Mouse (Mus musculus): ENCODE data around the gene Kif6. TPM values are rescaled to one million over a fixed set of nuclear protein-coding genes. Genes with fewer than 3 reads are reported as not detected.

Gene Kif6
- polyA plus RNA-seq, 1 experiment from 2014 or later = 1.5 TPM

GRCm38 (mm10) chr17:49927611-49928010 lies 312.7 kb downstream of the Kif6 start:
- no peak for DNase-seq (ENCODE audit: low spot score)
- no peaks in the 10 kb centered on the region for H3K4me1 ChIP-seq (ENCODE audit: insufficient read depth, low read depth, low read length)
- no peaks in the 10 kb centered on the region for H3K27me3 ChIP-seq (replicated peaks; ENCODE audit: insufficient read depth, low read length)
- H3K9me3 ChIP-seq (ENCODE audit: low read length) = no peaks in the 10 kb centered on the region
- no peak for ATAC-seq
- no peak overlapping the region for H3K27ac ChIP-seq (ENCODE audit: low read length)
- WGBS = 73% methylated on average over 2 of the region's 2 CpGs
- no peak overlapping the region for H3K4me2 ChIP-seq (replicated peaks; ENCODE audit: low read depth, low read length)
- H3K4me3 ChIP-seq (ENCODE audit: low read depth, low read length) = no peak overlapping the region
- H3K9ac ChIP-seq (replicated peaks; ENCODE audit: low read depth) = no peak overlapping the region
- TF ChIP-seq CTCF (IDR thresholded peaks at IDR 0.05) (no peak), EP300 (IDR thresholded peaks at IDR 0.05) (no peak)
- H3K36me3 ChIP-seq (ENCODE audit: insufficient read depth, low read length) = no peaks in the 10 kb centered on the region

GRCm38 (mm10) chr17:49933806-49934205 lies 318.9 kb downstream of the Kif6 start:
- WGBS = 53% methylated on average over 3 of the region's 3 CpGs
- Histone ChIP-seq H3K27me3 (replicated peaks; ENCODE audit: insufficient read depth, low read length) (no peaks in the 10 kb centered on the region), H3K9ac (replicated peaks; ENCODE audit: low read depth) (no peak overlapping the region), H3K36me3 (ENCODE audit: insufficient read depth, low read length) (no peaks in the 10 kb centered on the region), H3K9me3 (ENCODE audit: low read length) (no peaks in the 10 kb centered on the region), H3K4me3 (ENCODE audit: low read depth, low read length) (no peak overlapping the region), H3K4me2 (replicated peaks; ENCODE audit: low read depth, low read length) (no peak overlapping the region), H3K4me1 (ENCODE audit: insufficient read depth, low read depth, low read length) (no peaks in the 10 kb centered on the region), H3K27ac (ENCODE audit: low read length) (no peak overlapping the region)
- ATAC-seq (no peak), DNase-seq (ENCODE audit: low spot score) (no peak)
- TF ChIP-seq EP300 (IDR thresholded peaks at IDR 0.05) (no peak), CTCF (IDR thresholded peaks at IDR 0.05) (no peak)

- Histone ChIP-seq H3K36me3 (ENCODE audit: insufficient read depth, low read length) (no peaks in the 10 kb centered on the region), H3K4me3 (ENCODE audit: low read depth, low read length) (no peak overlapping the region), H3K9ac (replicated peaks; ENCODE audit: low read depth) (no peak overlapping the region), H3K27ac (ENCODE audit: low read length) (no peak overlapping the region), H3K27me3 (replicated peaks; ENCODE audit: insufficient read depth, low read length) (no peaks in the 10 kb centered on the region), H3K4me1 (ENCODE audit: insufficient read depth, low read depth, low read length) (no peaks in the 10 kb centered on the region), H3K4me2 (replicated peaks; ENCODE audit: low read depth, low read length) (no peak overlapping the region), H3K9me3 (ENCODE audit: low read length) (no peaks in the 10 kb centered on the region)
- TF ChIP-seq EP300 (IDR thresholded peaks at IDR 0.05) = no peak
- TF ChIP-seq CTCF (IDR thresholded peaks at IDR 0.05) = no peak
- WGBS = 47% methylated on average over 4 of the region's 4 CpGs
- DNase-seq (ENCODE audit: low spot score) (no peak), ATAC-seq (no peak)
These were observed 319.6 kb downstream of the Kif6 start for GRCm38 (mm10) chr17:49934586-49934985.

- no peak overlapping the region for H3K9ac ChIP-seq (replicated peaks; ENCODE audit: low read depth)
- no peak overlapping the region for H3K4me2 ChIP-seq (replicated peaks; ENCODE audit: low read depth, low read length)
- H3K4me3 ChIP-seq (ENCODE audit: low read depth, low read length) = no peak overlapping the region
- H3K36me3 ChIP-seq (ENCODE audit: insufficient read depth, low read length) = no peaks in the 10 kb centered on the region
- peak; percentile 76 for DNase-seq (ENCODE audit: low spot score)
- peak; percentile 53 for ATAC-seq
- no peak for TF ChIP-seq EP300 (IDR thresholded peaks at IDR 0.05)
- TF ChIP-seq CTCF (IDR thresholded peaks at IDR 0.05) = peak; percentile 99
- no peaks in the 10 kb centered on the region for H3K27me3 ChIP-seq (replicated peaks; ENCODE audit: insufficient read depth, low read length)
- no peak overlapping the region for H3K27ac ChIP-seq (ENCODE audit: low read length)
- H3K9me3 ChIP-seq (ENCODE audit: low read length) = no peaks in the 10 kb centered on the region
- under 1% methylated on average over 4 of the region's 4 CpGs for WGBS
- H3K4me1 ChIP-seq (ENCODE audit: insufficient read depth, low read depth, low read length) = no peaks in the 10 kb centered on the region
These were observed 320.8 kb downstream of the Kif6 start for GRCm38 (mm10) chr17:49935602-49936205.

- no peak overlapping the region for H3K4me2 ChIP-seq (replicated peaks; ENCODE audit: low read depth, low read length)
- H3K9me3 ChIP-seq (ENCODE audit: low read length) = no peaks in the 10 kb centered on the region
- 31% methylated on average over 2 of the region's 2 CpGs for WGBS
- no peak for DNase-seq (ENCODE audit: low spot score)
- TF ChIP-seq EP300 (IDR thresholded peaks at IDR 0.05) = no peak
- no peak for TF ChIP-seq CTCF (IDR thresholded peaks at IDR 0.05)
- H3K4me3 ChIP-seq (ENCODE audit: low read depth, low read length) = no peak overlapping the region
- no peaks in the 10 kb centered on the region for H3K4me1 ChIP-seq (ENCODE audit: insufficient read depth, low read depth, low read length)
- H3K36me3 ChIP-seq (ENCODE audit: insufficient read depth, low read length) = no peaks in the 10 kb centered on the region
- H3K9ac ChIP-seq (replicated peaks; ENCODE audit: low read depth) = no peak overlapping the region
- no peak overlapping the region for H3K27ac ChIP-seq (ENCODE audit: low read length)
- H3K27me3 ChIP-seq (replicated peaks; ENCODE audit: insufficient read depth, low read length) = no peaks in the 10 kb centered on the region
- ATAC-seq = no peak
These were observed 321.3 kb downstream of the Kif6 start for GRCm38 (mm10) chr17:49936214-49936613.

- no peak for ATAC-seq
- no peaks in the 10 kb centered on the region for H3K9me3 ChIP-seq (ENCODE audit: low read length)
- TF ChIP-seq CTCF (IDR thresholded peaks at IDR 0.05) (no peak), EP300 (IDR thresholded peaks at IDR 0.05) (no peak)
- H3K4me2 ChIP-seq (replicated peaks; ENCODE audit: low read depth, low read length) = no peak overlapping the region
- no peaks in the 10 kb centered on the region for H3K36me3 ChIP-seq (ENCODE audit: insufficient read depth, low read length)
- 62% methylated on average over 7 of the region's 7 CpGs for WGBS
- DNase-seq (ENCODE audit: low spot score) = no peak
- no peaks in the 10 kb centered on the region for H3K4me1 ChIP-seq (ENCODE audit: insufficient read depth, low read depth, low read length)
- no peak overlapping the region for H3K27ac ChIP-seq (ENCODE audit: low read length)
- H3K4me3 ChIP-seq (ENCODE audit: low read depth, low read length) = no peak overlapping the region
- H3K9ac ChIP-seq (replicated peaks; ENCODE audit: low read depth) = no peak overlapping the region
- no peaks in the 10 kb centered on the region for H3K27me3 ChIP-seq (replicated peaks; ENCODE audit: insufficient read depth, low read length)
These were observed 324.2 kb downstream of the Kif6 start for GRCm38 (mm10) chr17:49939146-49939545.

GRCm38 (mm10) chr17:49942674-49943073 lies 327.7 kb downstream of the Kif6 start:
- Histone ChIP-seq H3K36me3 (ENCODE audit: insufficient read depth, low read length) (no peaks in the 10 kb centered on the region), H3K9ac (replicated peaks; ENCODE audit: low read depth) (no peak overlapping the region), H3K27ac (ENCODE audit: low read length) (no peak overlapping the region), H3K4me3 (ENCODE audit: low read depth, low read length) (no peak overlapping the region), H3K4me2 (replicated peaks; ENCODE audit: low read depth, low read length) (no peak overlapping the region), H3K9me3 (ENCODE audit: low read length) (no peaks in the 10 kb centered on the region), H3K4me1 (ENCODE audit: insufficient read depth, low read depth, low read length) (no peaks in the 10 kb centered on the region), H3K27me3 (replicated peaks; ENCODE audit: insufficient read depth, low read length) (no peaks in the 10 kb centered on the region)
- ATAC-seq (no peak), DNase-seq (ENCODE audit: low spot score) (no peak)
- TF ChIP-seq EP300 (IDR thresholded peaks at IDR 0.05) = no peak
- TF ChIP-seq CTCF (IDR thresholded peaks at IDR 0.05) = peak; percentile 60
- WGBS = 60% methylated on average over 6 of the region's 6 CpGs

Data from lung, postnatal 0 days (tissue).